Mouse (Mus musculus) mammary gland, adult 2 months (tissue): Measurements from ENCODE around the gene Clpsl2. TPM values are rescaled to one million over a fixed set of nuclear protein-coding genes. Genes with fewer than 3 reads are reported as not detected.

Experiments
- polyA plus RNA-seq: library from polyadenylated mRNA; depleted of rRNA; stranded (reverse); fragments of >200 nt; gene quantifications from 2 replicates; pipeline ENCODE4 v1.2.3, GENCODE M21; 2012; ENCODE audit warnings: low replicate concordance; rRNA removed

The Clpsl2 gene
- not detected in 2 replicates for polyA plus RNA-seq

DNA sequence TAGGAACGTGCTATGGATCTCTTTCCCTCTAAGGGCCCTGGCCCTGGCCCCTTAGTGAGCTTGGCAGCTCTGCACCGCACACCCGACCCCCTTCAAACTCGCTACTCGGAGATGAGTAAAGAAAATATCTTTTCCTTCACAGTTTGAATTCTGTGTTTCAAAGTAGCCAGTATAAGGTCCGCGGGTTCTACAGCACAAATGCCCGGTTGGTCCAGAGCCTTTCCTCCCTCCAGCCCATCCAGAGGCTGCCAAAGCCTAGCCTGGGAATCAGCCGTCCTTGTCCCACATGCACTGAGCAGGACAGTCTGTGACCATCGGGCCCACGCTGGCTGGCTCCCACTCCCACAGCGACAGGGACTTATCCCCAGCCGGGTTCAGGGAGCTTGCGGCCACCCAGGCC lies at the start of gene Clpsl2:
Gene Clpsl2 (plus strand): TSS at position 301 of the 400 bp plus-strand sequence.

DNA sequence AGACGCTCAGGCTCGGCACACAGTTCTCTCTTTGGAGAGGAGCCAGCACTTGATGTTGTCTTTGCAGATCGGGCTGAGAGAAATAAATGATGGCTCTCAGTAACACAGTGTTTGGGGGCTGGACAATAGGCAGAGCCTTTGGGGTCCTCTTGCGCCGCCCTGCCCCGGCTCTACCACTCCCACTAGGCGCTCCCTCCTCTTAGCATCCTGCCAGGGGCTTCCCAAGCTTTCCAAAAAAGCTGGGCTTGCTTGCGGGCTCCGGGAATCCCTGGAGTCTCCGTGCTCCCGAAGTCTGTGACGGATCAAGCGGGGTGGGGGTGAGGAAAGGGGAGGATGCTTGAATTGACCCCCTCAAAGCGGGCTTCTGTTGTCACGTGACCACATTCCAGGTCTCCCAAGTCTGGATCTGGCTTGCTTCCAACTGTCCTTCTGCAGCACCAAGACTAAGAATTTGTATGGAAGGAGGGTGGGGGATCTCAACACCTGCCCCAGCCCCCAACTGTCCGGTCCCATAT lies 31.7 kb upstream of the Clpsl2 start, which contains the start of gene Fkbp5:
Gene Fkbp5 (minus strand): TSS at position 87 of the 515 bp plus-strand sequence.

DNA sequence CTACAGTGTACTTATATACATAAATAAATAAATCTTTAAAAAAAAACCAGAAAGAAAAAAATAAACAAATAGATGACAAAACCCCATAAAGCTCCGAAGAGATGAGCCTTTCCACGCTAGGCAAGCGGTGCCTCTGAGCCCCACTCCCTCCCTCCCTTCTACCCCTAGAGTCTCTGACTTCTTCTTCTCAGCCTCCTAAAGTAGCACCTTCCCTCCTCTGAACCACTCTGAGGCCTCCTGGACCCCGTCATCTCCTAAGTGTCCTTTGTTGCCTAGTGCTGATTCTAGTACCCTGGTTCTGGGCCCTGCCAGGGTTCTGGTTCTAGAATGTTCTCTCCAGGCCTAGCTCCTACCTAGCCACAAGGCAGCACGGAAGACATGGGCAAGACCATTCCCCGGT lies 18.7 kb upstream of the Clpsl2 start, which contains the start of gene Armc12:
Gene Armc12 (plus strand): TSS at position 301 of the 400 bp plus-strand sequence.

DNA sequence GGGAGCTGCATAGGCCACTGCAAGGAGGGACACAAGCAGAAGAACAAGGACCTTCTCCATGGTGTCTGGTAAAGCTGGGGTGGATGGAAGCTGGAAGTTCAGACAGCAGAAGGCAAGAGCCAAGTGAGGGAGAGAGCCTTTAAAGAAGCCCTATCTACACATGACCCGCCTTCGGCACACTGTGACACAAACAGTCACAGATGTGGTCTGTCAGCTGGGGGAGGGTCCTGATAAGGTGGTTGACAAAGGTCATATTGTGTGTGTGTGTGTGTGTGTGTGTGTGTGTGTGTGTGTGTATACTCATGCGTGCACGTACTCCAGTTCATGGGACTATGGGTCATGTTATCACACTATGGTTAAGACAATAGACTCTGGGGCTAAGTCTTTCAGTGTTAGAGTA lies 11.4 kb downstream of the Clpsl2 start, which contains the start of gene Clps:
Gene Clps (minus strand): TSS at position 169 of the 400 bp plus-strand sequence.

DNA sequence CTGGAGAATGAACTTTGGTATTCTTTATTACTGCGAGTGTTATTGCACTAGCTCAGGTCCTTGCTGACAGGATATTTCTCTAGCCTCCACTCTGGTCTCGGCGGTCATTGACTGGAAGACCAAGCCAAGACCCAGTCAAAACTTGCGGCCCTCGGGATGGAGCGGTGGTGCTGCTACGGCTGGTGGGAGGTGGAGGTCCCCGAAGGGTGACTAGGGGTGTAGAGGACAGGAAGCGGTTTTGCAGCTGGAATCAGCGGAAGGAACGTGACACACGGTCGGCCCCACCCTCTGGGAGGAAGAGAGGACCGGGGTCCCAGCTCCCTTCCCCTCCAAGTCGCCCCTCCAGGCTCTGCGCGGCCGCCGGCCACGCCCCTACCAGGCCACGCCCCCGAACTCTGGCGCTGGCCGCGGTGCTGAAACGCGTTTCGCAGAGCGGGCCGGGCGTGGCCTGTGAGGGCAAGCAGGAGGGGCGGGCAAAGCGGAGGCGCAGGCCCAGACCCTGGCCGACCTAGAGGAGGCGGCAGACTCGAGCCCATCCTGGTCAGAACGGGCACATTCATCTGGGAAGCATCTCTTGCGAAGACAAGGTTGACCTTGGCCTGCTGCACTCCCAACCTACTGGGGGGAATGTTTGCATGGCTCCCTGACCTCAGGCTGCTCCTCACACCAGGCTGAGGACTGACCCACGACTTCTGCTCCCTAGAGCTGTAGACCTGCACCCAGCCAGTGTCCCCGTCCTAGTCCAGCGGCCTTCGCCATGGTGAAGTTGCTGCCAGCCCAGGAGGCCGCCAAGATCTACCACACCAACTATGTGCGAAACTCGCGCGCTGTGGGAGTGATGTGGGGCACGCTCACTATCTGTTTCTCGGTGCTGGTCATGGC lies 26.3 kb downstream of the Clpsl2 start, which contains the start of gene Lhfpl5:
Gene Lhfpl5 (plus strand): TSS at position 398 of the 882 bp plus-strand sequence.

Other genes starting within 250 kb of the Clpsl2 start
- gene Fance, start 235.9 kb upstream of the Clpsl2 start, polyA plus RNA-seq: 14.5 and 25.4 TPM in 2 replicates
- 1,640 and 3,869 TPM in 2 replicates for gene Rpl10a, start 220.9 kb upstream of the Clpsl2 start, polyA plus RNA-seq
- gene Tead3, start 198.6 kb upstream of the Clpsl2 start, polyA plus RNA-seq: 14.7 and 22.6 TPM in 2 replicates
- gene Tulp1, start 184.2 kb upstream of the Clpsl2 start, polyA plus RNA-seq: 1.2 and 2.5 TPM in 2 replicates
- 14.9 and 15.4 TPM in 2 replicates for gene Fkbp5, start 31.9 kb upstream of the Clpsl2 start, polyA plus RNA-seq
- gene Armc12, start 18.6 kb upstream of the Clpsl2 start, polyA plus RNA-seq: 0.09 and 0.23 TPM in 2 replicates
- 0.54 and 2.5 TPM in 2 replicates for gene Clps, start 11.4 kb downstream of the Clpsl2 start, polyA plus RNA-seq
- not detected in 2 replicates for gene Lhfpl5, start 26.2 kb downstream of the Clpsl2 start, polyA plus RNA-seq
- gene Srpk1, start 73.3 kb downstream of the Clpsl2 start, polyA plus RNA-seq: 24.2 and 35.7 TPM in 2 replicates
- 1.2 and 2.3 TPM in 2 replicates for gene Slc26a8, start 140.8 kb downstream of the Clpsl2 start, polyA plus RNA-seq
- 88.2 and 111 TPM in 2 replicates for gene Mapk14, start 141.9 kb downstream of the Clpsl2 start, polyA plus RNA-seq
- gene AC170998.1, start 176.7 kb downstream of the Clpsl2 start, polyA plus RNA-seq: 0.61 and 0.99 TPM in 2 replicates
- gene Mapk13, start 219.9 kb downstream of the Clpsl2 start, polyA plus RNA-seq: 11.3 and 15.1 TPM in 2 replicates